Mouse (Mus musculus) heart, adult 9 months (tissue): Measurements from ENCODE around the gene Il11ra1.
"Not testable (repeated sequence)": the region's sequence is repeated elsewhere in the genome, so short reads cannot be mapped to it uniquely, and the experiment has no call there.

Source experiments
- DNase-seq, 2 experiments: peaks; one replicate each; pipeline ENCODE4 v3.0.0; 2022; ENCODE audit warnings: low spot score in 2 of 2

Gene Il11ra1

DNA sequence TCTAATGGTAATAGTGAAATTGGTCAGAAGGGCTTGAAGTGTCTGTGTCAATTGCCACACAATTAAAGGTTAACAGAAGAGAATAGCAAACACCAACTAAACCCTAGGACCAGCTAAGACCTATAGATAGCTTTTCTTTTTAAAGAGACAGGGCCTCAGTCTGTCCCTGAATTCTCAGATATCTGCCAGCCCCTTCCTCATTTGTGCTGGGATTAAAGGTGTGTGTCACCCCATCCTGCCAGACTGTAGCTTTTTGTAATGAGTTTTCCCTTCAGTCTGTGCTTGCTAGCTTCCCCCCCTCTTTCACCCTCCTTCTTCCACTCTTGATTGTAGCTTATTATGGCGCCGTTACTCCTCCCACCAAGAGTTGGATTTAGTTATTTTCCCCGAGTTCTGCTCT, 83.4 kb downstream of the Il11ra1 start:
- not testable (repeated sequence) for DNase-seq
